Mouse (Mus musculus) forebrain, postnatal 0 days (tissue): ENCODE data around the gene Tnik. TPM values are rescaled to one million over a fixed set of nuclear protein-coding genes. Genes with fewer than 3 reads are reported as not detected.

Experiments
- ATAC-seq: fragments of 200-750 bp; cut with Nextera tagmentation; 2 replicates; pipeline ENCODE4 v1.8.0; 2017; ENCODE audit warnings: mild to moderate bottlenecking, moderate library complexity
- DNase-seq: peaks from one replicate; pipeline ENCODE4 v3.0.0-alpha.2; 2015
- H3K27ac ChIP-seq: fragments of 300-500 bp; sonication (generic); 2 replicates; pipeline ENCODE4 v1.5.1; 2014; ENCODE audit warnings: low read depth, mild to moderate bottlenecking, antibody characterized with exemption, low read length, moderate library complexity, mixed read lengths
- H3K27me3 ChIP-seq: fragments of 300-500 bp; sonication (generic); 2 replicates; pipeline ENCODE4 v1.6.1; 2014; ENCODE audit warnings: mild to moderate bottlenecking, low read length, mixed read lengths; ENCODE audit not compliant: insufficient read depth
- H3K36me3 ChIP-seq: fragments of 300-500 bp; sonication (generic); 2 replicates; pipeline ENCODE4 v1.6.1; 2014; ENCODE audit warnings: mild to moderate bottlenecking, moderate library complexity; ENCODE audit not compliant: insufficient read depth
- H3K4me1 ChIP-seq: fragments of 300-500 bp; sonication (generic); 2 replicates; pipeline ENCODE4 v1.6.1; 2014; ENCODE audit warnings: antibody characterized with exemption; ENCODE audit not compliant: insufficient read depth
- H3K4me2 ChIP-seq: fragments of 300-500 bp; sonication (generic); 2 replicates; pipeline ENCODE4 v1.6.1; 2014; ENCODE audit warnings: low read depth, mild to moderate bottlenecking, moderate library complexity
- H3K4me3 ChIP-seq: fragments of 300-500 bp; sonication (generic); 2 replicates; pipeline ENCODE4 v1.5.1; 2014; ENCODE audit warnings: low read depth, low read length, mixed read lengths
- H3K9ac ChIP-seq: fragments of 300-500 bp; sonication (generic); 2 replicates; pipeline ENCODE4 v1.6.1; 2014; ENCODE audit warnings: mild to moderate bottlenecking
- H3K9me3 ChIP-seq: fragments of 300-500 bp; sonication (generic); 2 replicates; pipeline ENCODE4 v1.6.1; 2016; ENCODE audit warnings: low read length
- CTCF ChIP-seq: sonication (generic); IDR thresholded peaks from 2 replicates; pipeline ENCODE4 v1.5.1; 2016; ENCODE audit warnings: antibody characterized with exemption, control low read depth, low read depth
- WGBS: fragments of 180-500 bp; shearing (Covaris S2); extraction: QIAGEN DNeasy Blood & Tissue Kit; methylation state at CpG from one replicate; pipeline ENCODE4 v1.1.7; 2014; 5-methylcytosine and 5-hydroxymethylcytosine counted together
- polyA plus RNA-seq: library from polyadenylated mRNA; unstranded; fragments of >200 nt; fragmentation: Nextera tagmentation; extraction: Ambion mirVana; gene quantifications from 2 replicates; pipeline ENCODE4 v1.2.1, GENCODE M21; 2015
- total RNA-seq: library from RNA; depleted of rRNA; stranded (reverse); fragments of >200 nt; gene quantifications from 2 replicates; pipeline ENCODE4 v1.2.3, GENCODE M21; 2014

Tnik gene
- total and polyA plus RNA-seq, 2 experiments from 2014 or later = 43.0 to 125 TPM

- H3K36me3 ChIP-seq = no peaks in the 10 kb centered on the region
- no peak overlapping the region for H3K9ac ChIP-seq
- H3K27ac ChIP-seq = no peak overlapping the region
- no peaks in the 10 kb centered on the region for H3K27me3 ChIP-seq
- no peak for ATAC-seq
- no peaks in the 10 kb centered on the region for H3K4me1 ChIP-seq
- no peak for DNase-seq
- H3K4me2 ChIP-seq = no peak overlapping the region
- TF ChIP-seq CTCF = no peak
- H3K4me3 ChIP-seq = no peak overlapping the region
- 83% methylated on average over 4 of the region's 4 CpGs for WGBS
- no peaks in the 10 kb centered on the region for H3K9me3 ChIP-seq
These were observed 443.7 kb downstream of the Tnik start for GRCm38 (mm10) chr3:28706736-28707135.

DNA sequence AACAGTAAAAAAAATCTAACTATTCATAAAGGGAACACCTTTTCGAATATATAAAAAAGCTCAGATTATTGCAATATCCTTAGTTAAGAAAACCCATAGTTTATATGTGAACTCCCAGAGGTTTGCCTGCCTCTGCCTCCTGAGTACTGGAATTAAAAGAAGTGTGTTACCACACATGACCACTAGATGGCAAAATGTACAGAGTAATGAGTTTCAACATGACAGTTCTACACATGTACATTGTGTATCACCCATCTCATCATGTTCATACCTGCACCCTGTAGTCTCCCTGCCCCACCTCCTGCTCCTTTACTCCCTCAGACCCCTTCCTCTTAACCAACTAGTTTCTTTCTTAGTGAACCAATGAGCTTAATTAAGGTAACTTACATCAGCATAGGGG, 446.7 kb downstream of the Tnik start:
- 78% methylated on average over 1 of the region's 1 CpGs for WGBS
- H3K27ac ChIP-seq = no peak overlapping the region

GRCm38 (mm10) chr3:28713913-28714698, 451.1 kb downstream of the Tnik start:
- Histone ChIP-seq H3K36me3 (no peaks in the 10 kb centered on the region), H3K4me1 (no peaks in the 10 kb centered on the region), H3K4me3 (no peak overlapping the region), H3K27me3 (no peaks in the 10 kb centered on the region), H3K9ac (no peak overlapping the region), H3K27ac (no peak overlapping the region), H3K9me3 (no peaks in the 10 kb centered on the region), H3K4me2 (no peak overlapping the region)
- DNase-seq (no peak), ATAC-seq (no peak)
- WGBS = 81% methylated on average over 7 of the region's 7 CpGs
- no peak for TF ChIP-seq CTCF

More for the DNA sequence above, 446.7 kb downstream of the Tnik start:
- H3K4me1 ChIP-seq = no peaks in the 10 kb centered on the region
- H3K4me3 ChIP-seq = no peak overlapping the region
- DNase-seq (no peak), ATAC-seq (no peak)
- no peak overlapping the region for H3K9ac ChIP-seq
- no peaks in the 10 kb centered on the region for H3K27me3 ChIP-seq
- no peak overlapping the region for H3K4me2 ChIP-seq
- TF ChIP-seq CTCF = peak; percentile 14; the same call in 1 of the 2 replicates
- no peaks in the 10 kb centered on the region for H3K36me3 ChIP-seq
- no peaks in the 10 kb centered on the region for H3K9me3 ChIP-seq

DNA sequence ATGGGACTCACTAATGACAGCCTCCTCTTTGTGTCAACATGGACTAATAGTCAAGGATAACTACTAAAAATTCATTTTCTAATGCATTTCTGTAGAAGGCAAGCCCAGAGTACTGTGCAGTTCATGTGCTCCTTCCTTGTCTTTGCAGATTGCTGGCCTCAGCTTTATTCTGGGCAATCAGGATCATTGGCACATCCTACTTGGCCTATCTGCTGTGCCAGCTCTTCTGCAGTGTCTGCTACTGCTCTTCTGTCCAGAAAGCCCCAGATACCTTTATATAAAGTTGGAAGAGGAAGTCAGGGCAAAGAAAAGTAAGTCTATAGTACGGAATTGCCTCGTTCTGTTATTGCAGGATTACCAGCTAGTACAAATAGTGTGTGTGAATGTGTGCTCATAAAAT, 455.5 kb downstream of the Tnik start:
- WGBS = 85% methylated on average over 2 of the region's 2 CpGs
- no peak for ATAC-seq
- Histone ChIP-seq H3K36me3 (no peaks in the 10 kb centered on the region), H3K27ac (no peak overlapping the region), H3K9me3 (no peaks in the 10 kb centered on the region), H3K4me3 (no peak overlapping the region), H3K27me3 (no peaks in the 10 kb centered on the region), H3K4me2 (no peak overlapping the region), H3K4me1 (no peaks in the 10 kb centered on the region), H3K9ac (no peak overlapping the region)
- no peak for TF ChIP-seq CTCF
- DNase-seq = no peak

GRCm38 (mm10) chr3:28721218-28721617, 458.2 kb downstream of the Tnik start:
- Histone ChIP-seq H3K4me3 (no peak overlapping the region), H3K36me3 (no peaks in the 10 kb centered on the region), H3K27ac (no peak overlapping the region), H3K9me3 (no peaks in the 10 kb centered on the region), H3K4me1 (no peaks in the 10 kb centered on the region), H3K27me3 (no peaks in the 10 kb centered on the region), H3K9ac (no peak overlapping the region), H3K4me2 (no peak overlapping the region)
- DNase-seq (no peak), ATAC-seq (no peak)
- WGBS = 38% methylated on average over 5 of the region's 5 CpGs
- TF ChIP-seq CTCF = no peak

- 86% methylated on average over 7 of the region's 7 CpGs for WGBS
- Histone ChIP-seq H3K4me2 (no peak overlapping the region), H3K9me3 (no peaks in the 10 kb centered on the region), H3K9ac (no peak overlapping the region), H3K4me1 (no peaks in the 10 kb centered on the region), H3K27ac (no peak overlapping the region), H3K27me3 (no peaks in the 10 kb centered on the region), H3K4me3 (no peak overlapping the region), H3K36me3 (no peaks in the 10 kb centered on the region)
- no peak for TF ChIP-seq CTCF
- no peak for ATAC-seq
- no peak for DNase-seq
These were observed 458.8 kb downstream of the Tnik start for GRCm38 (mm10) chr3:28721838-28722237.

DNA sequence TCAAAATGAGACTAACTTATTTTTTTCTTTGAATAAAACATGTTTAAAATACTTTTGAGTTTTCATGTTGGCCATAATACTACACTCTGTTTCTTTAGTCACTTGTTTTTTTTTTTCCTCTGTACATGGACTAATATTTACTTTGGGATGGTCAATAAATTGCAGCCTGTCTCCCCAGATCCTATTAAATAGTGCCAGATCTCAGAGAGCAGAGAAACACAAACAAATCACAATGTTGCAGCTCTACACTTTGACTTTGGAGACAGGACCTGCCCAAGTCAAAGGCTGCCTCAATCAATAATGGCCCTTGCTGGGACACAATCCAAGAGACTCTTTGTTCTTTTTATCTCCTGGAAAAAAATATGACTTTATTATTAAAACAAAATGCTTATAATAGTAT, 459.5 kb downstream of the Tnik start:
- Histone ChIP-seq H3K27me3 (no peaks in the 10 kb centered on the region), H3K27ac (no peak overlapping the region), H3K9me3 (no peaks in the 10 kb centered on the region), H3K36me3 (no peaks in the 10 kb centered on the region), H3K4me3 (no peak overlapping the region), H3K4me1 (no peaks in the 10 kb centered on the region), H3K9ac (no peak overlapping the region), H3K4me2 (no peak overlapping the region)
- ATAC-seq = no peak
- no peak for TF ChIP-seq CTCF
- no peak for DNase-seq
